Mouse (Mus musculus) hindbrain, embryonic 13.5 days (tissue): ENCODE measurements around the gene Xk. TPM values are rescaled to one million over a fixed set of nuclear protein-coding genes. Genes with fewer than 3 reads are reported as not detected.
"Not testable (repeated sequence)": the region's sequence is repeated elsewhere in the genome, so short reads cannot be mapped to it uniquely, and the experiment has no call there.

Experiments
- ATAC-seq: fragments of 200-750 bp; cut with Nextera tagmentation; 2 replicates; pipeline ENCODE4 v1.8.0; 2017; ENCODE audit warnings: moderate TSS enrichment; ENCODE audit not compliant: low FRiP score
- H3K27ac ChIP-seq: fragments of 300-500 bp; sonication (generic); 2 replicates; pipeline ENCODE4 v1.5.1; 2015; ENCODE audit warnings: inconsistent platforms, mild to moderate bottlenecking, moderate library complexity
- H3K27me3 ChIP-seq: fragments of 300-500 bp; sonication (generic); 2 replicates; pipeline ENCODE4 v1.6.1; 2015; ENCODE audit warnings: mild to moderate bottlenecking, inconsistent platforms
- H3K36me3 ChIP-seq: fragments of 300-500 bp; sonication (generic); 2 replicates; pipeline ENCODE4 v1.6.1; 2015; ENCODE audit warnings: mild to moderate bottlenecking, inconsistent platforms
- H3K4me1 ChIP-seq: fragments of 300-500 bp; sonication (generic); replicated peaks from 2 replicates; pipeline ENCODE4 v1.6.1; 2015; ENCODE audit warnings: inconsistent platforms
- H3K4me2 ChIP-seq: fragments of 300-500 bp; sonication (generic); 2 replicates; pipeline ENCODE4 v1.6.1; 2015; ENCODE audit warnings: inconsistent platforms, mild to moderate bottlenecking, moderate library complexity
- H3K4me3 ChIP-seq: fragments of 300-500 bp; sonication (generic); 2 replicates; pipeline ENCODE4 v1.5.1; 2015; ENCODE audit warnings: mild to moderate bottlenecking, inconsistent platforms
- H3K9ac ChIP-seq: fragments of 300-500 bp; sonication (generic); 2 replicates; pipeline ENCODE4 v1.6.1; 2015; ENCODE audit warnings: mild to moderate bottlenecking, inconsistent platforms
- H3K9me3 ChIP-seq: fragments of 300-500 bp; sonication (generic); 2 replicates; pipeline ENCODE4 v1.6.1; 2016; ENCODE audit warnings: inconsistent platforms
- WGBS: fragments of 180-500 bp; shearing (Covaris S2); methylation state at CpG from one replicate; pipeline ENCODE4 v1.1.7; 2015; 5-methylcytosine and 5-hydroxymethylcytosine counted together
- polyA plus RNA-seq: library from polyadenylated mRNA; unstranded; fragments of >200 nt; fragmentation: Nextera tagmentation; extraction: Ambion mirVana; gene quantifications from 2 replicates; pipeline ENCODE4 v1.2.1, GENCODE M21; 2015

The Xk gene
- polyA plus RNA-seq, 1 experiment from 2014 or later, result 2.9 TPM

DNA sequence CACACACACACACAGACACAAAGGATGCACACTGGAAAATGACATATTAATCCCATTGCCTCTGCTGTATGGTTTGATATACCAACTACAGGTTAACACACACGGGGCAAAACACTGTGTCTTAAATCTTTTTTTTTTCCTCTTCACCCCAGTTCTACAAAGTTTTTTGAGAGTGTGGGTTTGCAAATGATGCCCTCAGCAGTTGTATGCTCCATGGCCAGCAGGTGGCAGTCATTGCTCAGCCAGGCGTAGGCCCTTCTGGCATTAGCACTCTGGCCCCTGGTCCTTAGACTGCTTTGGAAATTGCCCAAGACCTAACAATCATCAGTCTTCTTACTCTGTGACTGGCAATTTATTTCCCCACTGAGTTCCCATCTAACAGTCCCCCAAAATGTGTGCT lies 60.5 kb downstream of the Xk start:
- not testable (repeated sequence) for H3K4me1 ChIP-seq, H3K4me3 ChIP-seq, H3K27me3 ChIP-seq, H3K36me3 ChIP-seq, H3K9ac ChIP-seq, H3K9me3 ChIP-seq, H3K4me2 ChIP-seq, ATAC-seq, H3K27ac ChIP-seq
- WGBS, result 70% methylated on average over 2 of the region's 2 CpGs

DNA sequence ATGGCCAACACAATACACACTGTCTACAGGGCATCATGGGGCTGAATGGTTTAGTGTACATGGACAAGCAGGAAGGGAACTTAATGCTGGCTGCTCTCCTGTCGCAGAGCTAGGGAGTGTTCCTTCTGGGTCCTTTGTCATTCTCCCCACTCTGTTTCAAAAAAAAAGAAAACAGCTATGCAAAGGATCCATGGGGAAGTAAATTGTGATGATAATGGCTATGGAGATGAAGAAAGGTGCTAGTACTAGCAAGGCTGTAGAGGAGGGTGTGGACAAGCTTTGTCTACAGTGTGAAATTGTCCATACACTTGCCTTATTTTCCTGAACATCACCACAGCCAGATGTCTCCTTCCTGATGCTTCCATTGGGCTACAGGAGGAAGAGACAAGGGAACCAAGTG lies 62.4 kb downstream of the Xk start:
- WGBS, result 55% methylated on average over 1 of the region's 1 CpGs
- not testable (repeated sequence) for H3K4me2 ChIP-seq

DNA sequence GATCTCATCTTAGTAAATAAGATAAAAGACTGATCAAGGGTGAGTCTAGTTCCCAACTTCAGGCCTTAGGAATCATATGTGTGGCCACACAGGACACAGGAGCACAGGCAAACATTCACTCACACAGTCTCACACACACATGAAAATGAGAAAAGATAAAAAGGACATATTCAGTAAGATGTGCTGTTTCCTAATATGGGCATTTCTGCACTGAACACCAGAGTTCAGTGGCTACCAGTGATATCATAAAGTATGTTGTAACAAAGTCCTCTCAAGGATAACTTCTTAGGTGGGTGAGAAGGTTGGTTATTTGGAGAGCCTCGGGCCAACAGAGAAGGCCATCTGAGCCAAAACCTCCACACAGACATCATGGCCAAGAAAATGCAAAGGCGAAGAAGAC lies 77.8 kb downstream of the Xk start, which contains the start of gene H2al1k:
H2al1k (plus strand) TSS at position 301 of the 400 bp plus-strand sequence.
- not testable (repeated sequence) for H3K9ac ChIP-seq, H3K36me3 ChIP-seq, H3K4me3 ChIP-seq, H3K27me3 ChIP-seq, H3K9me3 ChIP-seq, H3K4me1 ChIP-seq, H3K4me2 ChIP-seq, H3K27ac ChIP-seq, ATAC-seq
- no CpG with 5 or more reads among the region's 2 CpGs for whole genome bisulfite sequencing

More for the DNA sequence above, 62.4 kb downstream of the Xk start:
- H3K4me1 ChIP-seq, ATAC-seq, H3K27me3 ChIP-seq, H3K27ac ChIP-seq, H3K36me3 ChIP-seq, H3K9ac ChIP-seq, H3K9me3 ChIP-seq, H3K4me3 ChIP-seq: not testable (repeated sequence)

Other genes with a start within 250 kb of the Xk start
- not detected in 2 replicates for gene Fthl17e, start 239.3 kb upstream of the Xk start, polyA plus RNA-seq
- not detected in 2 replicates for gene Fthl17f, start 209.7 kb upstream of the Xk start, polyA plus RNA-seq
- gene 4930402K13Rik, start 168.2 kb upstream of the Xk start, polyA plus RNA-seq, result not detected in 2 replicates
- gene Lancl3, start 72.9 kb upstream of the Xk start, polyA plus RNA-seq, result 3.6 and 4.0 TPM in 2 replicates
- not detected in 2 replicates for gene Gm14862, start 15.9 kb upstream of the Xk start, polyA plus RNA-seq
- gene H2al1m, start 11.0 kb downstream of the Xk start, polyA plus RNA-seq, result not detected in 2 replicates
- gene H2al1k, start 77.9 kb downstream of the Xk start, polyA plus RNA-seq, result not detected in 2 replicates
- gene Cybb, start 215.0 kb downstream of the Xk start, polyA plus RNA-seq, result 0.62 and 0.63 TPM in 2 replicates